Mouse (Mus musculus): ENCODE data around the gene Mroh2a.
A peak's percentile ranks its signal among the peaks of the same experiment; 100 is the strongest.

The Mroh2a gene

GRCm38 (mm10) chr1:88291409-88292005 lies 64.7 kb downstream of the Mroh2a start:
- no peak for DNase-seq (ENCODE audit: low read depth, low spot score)

GRCm38 (mm10) chr1:88292057-88292456 lies 65.3 kb downstream of the Mroh2a start:
- DNase-seq (ENCODE audit: low read depth, low spot score): no peak

- no peak for DNase-seq (ENCODE audit: low read depth, low spot score)
Observed at GRCm38 (mm10) chr1:88294650-88295049, 67.9 kb downstream of the Mroh2a start.

- no peak for DNase-seq (ENCODE audit: low read depth, low spot score)
Observed at GRCm38 (mm10) chr1:88296171-88296920, 69.6 kb downstream of the Mroh2a start.

GRCm38 (mm10) chr1:88297480-88298258 lies 70.9 kb downstream of the Mroh2a start:
- no peak for DNase-seq (ENCODE audit: low read depth, low spot score)

- no peak for DNase-seq (ENCODE audit: low read depth, low spot score)
Observed at GRCm38 (mm10) chr1:88298686-88299528, 72.1 kb downstream of the Mroh2a start.

- DNase-seq (ENCODE audit: low read depth, low spot score): no peak
Observed at GRCm38 (mm10) chr1:88299529-88299945, 72.8 kb downstream of the Mroh2a start.

GRCm38 (mm10) chr1:88300301-88301050 lies 73.7 kb downstream of the Mroh2a start:
- no peak for DNase-seq (ENCODE audit: low read depth, low spot score)

GRCm38 (mm10) chr1:88301121-88302014 lies 74.6 kb downstream of the Mroh2a start:
- peak; percentile 68 for DNase-seq (ENCODE audit: low read depth, low spot score)

- DNase-seq (ENCODE audit: low read depth, low spot score): no peak
Observed at GRCm38 (mm10) chr1:88302057-88302740, 75.4 kb downstream of the Mroh2a start.

GRCm38 (mm10) chr1:88303762-88304161 lies 77.0 kb downstream of the Mroh2a start:
- DNase-seq (ENCODE audit: low read depth, low spot score): no peak

- no peak for DNase-seq (ENCODE audit: low read depth, low spot score)
Observed at GRCm38 (mm10) chr1:88304261-88304985, 77.6 kb downstream of the Mroh2a start.

- DNase-seq (ENCODE audit: low read depth, low spot score): no peak
Observed at GRCm38 (mm10) chr1:88305018-88305795, 78.4 kb downstream of the Mroh2a start.

GRCm38 (mm10) chr1:88306543-88306942 lies 79.8 kb downstream of the Mroh2a start:
- no peak for DNase-seq (ENCODE audit: low read depth, low spot score)

GRCm38 (mm10) chr1:88307180-88307579 lies 80.4 kb downstream of the Mroh2a start:
- DNase-seq (ENCODE audit: low read depth, low spot score): no peak

GRCm38 (mm10) chr1:88309020-88309419 lies 82.2 kb downstream of the Mroh2a start:
- DNase-seq (ENCODE audit: low read depth, low spot score): no peak

GRCm38 (mm10) chr1:88309905-88310304 lies 83.1 kb downstream of the Mroh2a start:
- no peak for DNase-seq (ENCODE audit: low read depth, low spot score)

GRCm38 (mm10) chr1:88310349-88310748 lies 83.6 kb downstream of the Mroh2a start:
- no peak for DNase-seq (ENCODE audit: low read depth, low spot score)
